Mouse (Mus musculus): ENCODE results near the gene Gpm6b. TPM values are rescaled to one million over a fixed set of nuclear protein-coding genes. Genes with fewer than 3 reads are reported as not detected.
A peak's percentile ranks its signal among the peaks of the same experiment; 100 is the strongest.

Gene Gpm6b
- polyA plus RNA-seq, 1 experiment from 2014 or later: 5.1 TPM

GRCm38 (mm10) chrX:166229750-166230149 lies 9.0 kb upstream of the Gpm6b start:
- no peak for DNase-seq (ENCODE audit: low spot score)
- WGBS: 54% methylated on average over 3 of the region's 3 CpGs
- Histone ChIP-seq H3K36me3 (ENCODE audit: control insufficient read depth, insufficient read depth, low read length) (no peaks in the 10 kb centered on the region), H3K4me2 (no peak overlapping the region), H3K9ac (ENCODE audit: low read depth, low read length) (no peak overlapping the region), H3K9me3 (ENCODE audit: control insufficient read depth, low read length) (no peaks in the 10 kb centered on the region), H3K27ac (ENCODE audit: low read depth, low read length) (no peak overlapping the region), H3K4me3 (ENCODE audit: low read depth, low read length) (no peak overlapping the region), H3K4me1 (replicated peaks; ENCODE audit: control insufficient read depth, insufficient read depth, low read length) (no peaks in the 10 kb centered on the region), H3K27me3 (replicated peaks; ENCODE audit: control insufficient read depth, insufficient read depth, low read length) (peaks cover 10% of the 10 kb centered on the region; the same call in 1 of the 2 replicates)
- no peak for ATAC-seq (replicated peaks; ENCODE audit: low FRiP score)

- H3K4me3 ChIP-seq (ENCODE audit: low read depth, low read length): no peak overlapping the region
- no peaks in the 10 kb centered on the region for H3K9me3 ChIP-seq (ENCODE audit: control insufficient read depth, low read length)
- DNase-seq (ENCODE audit: low spot score) (no peak), ATAC-seq (replicated peaks; ENCODE audit: low FRiP score) (no peak)
- no peak overlapping the region for H3K4me2 ChIP-seq
- no peak overlapping the region for H3K27ac ChIP-seq (ENCODE audit: low read depth, low read length)
- H3K4me1 ChIP-seq (replicated peaks; ENCODE audit: control insufficient read depth, insufficient read depth, low read length): no peaks in the 10 kb centered on the region
- 81% methylated on average over 6 of the region's 6 CpGs for WGBS
- H3K27me3 ChIP-seq (replicated peaks; ENCODE audit: control insufficient read depth, insufficient read depth, low read length): peaks cover 10% of the 10 kb centered on the region; the same call in 1 of the 2 replicates
- no peaks in the 10 kb centered on the region for H3K36me3 ChIP-seq (ENCODE audit: control insufficient read depth, insufficient read depth, low read length)
- H3K9ac ChIP-seq (ENCODE audit: low read depth, low read length): no peak overlapping the region
These were observed 8.0 kb upstream of the Gpm6b start for GRCm38 (mm10) chrX:166230515-166231267.

DNA sequence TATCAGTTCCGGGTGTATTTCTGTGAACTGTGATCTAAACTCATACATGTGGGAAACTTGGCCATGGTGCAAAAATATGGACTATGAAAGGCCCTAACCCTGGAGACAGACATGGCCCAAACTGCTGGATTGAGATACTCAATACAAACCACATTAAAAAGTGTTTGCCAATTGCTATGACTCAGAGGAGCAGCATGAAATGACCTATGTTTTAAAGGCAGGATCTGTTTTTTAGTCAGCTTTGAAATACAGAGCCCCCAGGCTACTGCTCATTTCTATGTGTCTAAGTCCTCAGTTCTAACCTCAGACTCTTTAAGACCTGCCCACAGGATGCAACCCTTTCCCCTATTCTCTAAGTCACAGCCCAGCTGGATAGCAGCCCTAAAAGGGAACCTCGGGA lies 2.6 kb upstream of the Gpm6b start:
- no peak overlapping the region for H3K27ac ChIP-seq (ENCODE audit: low read depth, low read length)
- H3K9me3 ChIP-seq (ENCODE audit: control insufficient read depth, low read length): no peaks in the 10 kb centered on the region
- ATAC-seq (replicated peaks; ENCODE audit: low FRiP score) (no peak), DNase-seq (ENCODE audit: low spot score) (no peak)
- H3K4me1 ChIP-seq (replicated peaks; ENCODE audit: control insufficient read depth, insufficient read depth, low read length): no peaks in the 10 kb centered on the region
- H3K4me2 ChIP-seq: no peak overlapping the region
- H3K9ac ChIP-seq (ENCODE audit: low read depth, low read length): no peak overlapping the region
- no peaks in the 10 kb centered on the region for H3K36me3 ChIP-seq (ENCODE audit: control insufficient read depth, insufficient read depth, low read length)
- H3K27me3 ChIP-seq (replicated peaks; ENCODE audit: control insufficient read depth, insufficient read depth, low read length): peaks cover 38% of the 10 kb centered on the region
- 45% methylated on average over 2 of the region's 2 CpGs for WGBS
- H3K4me3 ChIP-seq (ENCODE audit: low read depth, low read length): no peak overlapping the region

- Histone ChIP-seq H3K36me3 (ENCODE audit: control insufficient read depth, insufficient read depth, low read length) (no peaks in the 10 kb centered on the region), H3K27ac (ENCODE audit: low read depth, low read length) (no peak overlapping the region), H3K9me3 (ENCODE audit: control insufficient read depth, low read length) (no peaks in the 10 kb centered on the region), H3K4me3 (ENCODE audit: low read depth, low read length) (peak overlapping the region; percentile 55), H3K27me3 (replicated peaks; ENCODE audit: control insufficient read depth, insufficient read depth, low read length) (peaks cover 35% of the 10 kb centered on the region), H3K9ac (ENCODE audit: low read depth, low read length) (no peak overlapping the region), H3K4me2 (peak overlapping the region; percentile 88), H3K4me1 (replicated peaks; ENCODE audit: control insufficient read depth, insufficient read depth, low read length) (no peaks in the 10 kb centered on the region)
- 19% methylated on average over 13 of the region's 13 CpGs for WGBS
- DNase-seq (ENCODE audit: low spot score) (no peak), ATAC-seq (replicated peaks; ENCODE audit: low FRiP score) (no peak)
These were observed 809 bp downstream of the Gpm6b start for GRCm38 (mm10) chrX:166239520-166239919.

DNA sequence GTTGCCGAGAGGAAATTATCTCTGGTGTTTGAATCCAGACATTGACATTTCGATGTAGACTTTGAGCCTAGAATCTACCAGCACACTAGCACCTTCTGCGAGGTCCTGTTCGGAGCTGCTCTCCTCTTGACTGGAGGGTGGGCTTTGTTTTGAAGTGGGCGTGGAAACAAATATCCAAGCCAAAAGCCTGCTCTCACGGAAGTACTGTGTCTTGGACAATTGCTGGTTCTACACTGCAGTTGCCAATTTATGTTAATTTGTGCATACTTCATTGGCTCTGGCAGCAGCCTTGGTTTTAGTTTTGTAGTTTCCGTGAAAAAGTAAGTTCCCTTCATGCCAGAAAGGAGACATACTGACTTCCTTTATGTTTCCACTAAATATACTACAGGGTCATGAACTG lies 2.0 kb downstream of the Gpm6b start:
- Histone ChIP-seq H3K4me3 (ENCODE audit: low read depth, low read length) (no peak overlapping the region), H3K27me3 (replicated peaks; ENCODE audit: control insufficient read depth, insufficient read depth, low read length) (peaks cover 35% of the 10 kb centered on the region), H3K27ac (ENCODE audit: low read depth, low read length) (no peak overlapping the region), H3K9ac (ENCODE audit: low read depth, low read length) (no peak overlapping the region), H3K36me3 (ENCODE audit: control insufficient read depth, insufficient read depth, low read length) (no peaks in the 10 kb centered on the region), H3K4me2 (no peak overlapping the region), H3K4me1 (replicated peaks; ENCODE audit: control insufficient read depth, insufficient read depth, low read length) (no peaks in the 10 kb centered on the region), H3K9me3 (ENCODE audit: control insufficient read depth, low read length) (no peaks in the 10 kb centered on the region)
- 81% methylated on average over 7 of the region's 7 CpGs for WGBS
- no peak for DNase-seq (ENCODE audit: low spot score)
- ATAC-seq (replicated peaks; ENCODE audit: low FRiP score): no peak

GRCm38 (mm10) chrX:166243261-166243885 lies 4.7 kb downstream of the Gpm6b start:
- Histone ChIP-seq H3K4me3 (ENCODE audit: low read depth, low read length) (no peak overlapping the region), H3K36me3 (ENCODE audit: control insufficient read depth, insufficient read depth, low read length) (no peaks in the 10 kb centered on the region), H3K9ac (ENCODE audit: low read depth, low read length) (no peak overlapping the region), H3K4me1 (replicated peaks; ENCODE audit: control insufficient read depth, insufficient read depth, low read length) (no peaks in the 10 kb centered on the region), H3K27me3 (replicated peaks; ENCODE audit: control insufficient read depth, insufficient read depth, low read length) (peaks cover 18% of the 10 kb centered on the region), H3K9me3 (ENCODE audit: control insufficient read depth, low read length) (no peaks in the 10 kb centered on the region), H3K4me2 (no peak overlapping the region), H3K27ac (ENCODE audit: low read depth, low read length) (no peak overlapping the region)
- ATAC-seq (replicated peaks; ENCODE audit: low FRiP score) (no peak), DNase-seq (ENCODE audit: low spot score) (no peak)
- 69% methylated on average over 4 of the region's 4 CpGs for WGBS

- H3K4me2 ChIP-seq: no peak overlapping the region
- H3K9me3 ChIP-seq (ENCODE audit: control insufficient read depth, low read length): no peaks in the 10 kb centered on the region
- ATAC-seq (replicated peaks; ENCODE audit: low FRiP score) (no peak), DNase-seq (ENCODE audit: low spot score) (no peak)
- H3K9ac ChIP-seq (ENCODE audit: low read depth, low read length): no peak overlapping the region
- 70% methylated on average over 1 of the region's 1 CpGs for whole genome bisulfite sequencing
- H3K27me3 ChIP-seq (replicated peaks; ENCODE audit: control insufficient read depth, insufficient read depth, low read length): no peaks in the 10 kb centered on the region
- H3K27ac ChIP-seq (ENCODE audit: low read depth, low read length): no peak overlapping the region
- H3K36me3 ChIP-seq (ENCODE audit: control insufficient read depth, insufficient read depth, low read length): no peaks in the 10 kb centered on the region
- H3K4me1 ChIP-seq (replicated peaks; ENCODE audit: control insufficient read depth, insufficient read depth, low read length): no peaks in the 10 kb centered on the region
- H3K4me3 ChIP-seq (ENCODE audit: low read depth, low read length): no peak overlapping the region
These were observed 32.8 kb downstream of the Gpm6b start for GRCm38 (mm10) chrX:166271489-166271888.

DNA sequence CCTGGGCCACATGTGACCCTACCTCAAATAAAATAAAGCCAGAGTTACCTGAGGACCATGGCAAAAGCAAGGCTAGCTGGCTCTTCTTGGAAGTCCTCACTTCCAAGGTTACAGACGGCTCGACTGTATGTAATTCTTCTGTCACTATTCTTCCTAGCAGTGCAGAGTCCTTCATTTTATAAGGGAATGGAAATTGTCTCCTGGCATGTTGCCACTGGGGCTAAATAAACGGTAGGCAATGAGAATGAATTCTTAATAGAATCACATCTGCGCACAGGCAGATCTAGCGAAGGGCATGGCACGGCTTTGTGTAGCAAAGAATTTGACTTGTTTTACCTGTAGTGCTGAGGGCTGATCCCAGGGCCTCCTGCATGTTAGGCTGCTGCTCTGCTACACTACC lies 33.9 kb downstream of the Gpm6b start:
- Histone ChIP-seq H3K9me3 (ENCODE audit: control insufficient read depth, low read length) (no peaks in the 10 kb centered on the region), H3K36me3 (ENCODE audit: control insufficient read depth, insufficient read depth, low read length) (no peaks in the 10 kb centered on the region), H3K4me2 (no peak overlapping the region), H3K4me1 (replicated peaks; ENCODE audit: control insufficient read depth, insufficient read depth, low read length) (no peaks in the 10 kb centered on the region), H3K9ac (ENCODE audit: low read depth, low read length) (no peak overlapping the region), H3K27ac (ENCODE audit: low read depth, low read length) (no peak overlapping the region), H3K4me3 (ENCODE audit: low read depth, low read length) (no peak overlapping the region), H3K27me3 (replicated peaks; ENCODE audit: control insufficient read depth, insufficient read depth, low read length) (no peaks in the 10 kb centered on the region)
- DNase-seq (ENCODE audit: low spot score) (no peak), ATAC-seq (replicated peaks; ENCODE audit: low FRiP score) (no peak)
- WGBS: 93% methylated on average over 6 of the region's 6 CpGs

DNA sequence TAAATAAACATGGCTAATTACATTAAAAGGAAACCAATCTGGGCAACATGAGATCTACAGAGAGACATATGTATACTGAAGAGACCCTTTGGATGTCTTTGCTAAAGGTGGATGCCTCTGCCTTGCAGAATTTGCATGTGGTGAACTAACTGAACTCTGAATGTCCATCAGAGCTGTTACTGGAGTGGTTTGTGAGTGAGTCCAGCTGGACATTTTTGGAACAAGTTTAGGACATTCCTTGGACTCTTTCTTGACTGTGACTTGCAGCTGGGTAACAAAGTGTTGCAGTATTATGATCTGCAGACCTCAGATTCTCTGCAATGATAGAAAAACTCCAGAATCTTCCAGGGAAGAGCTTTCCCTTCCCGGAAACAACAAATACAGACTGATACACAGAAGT lies 41.1 kb downstream of the Gpm6b start:
- no peak for DNase-seq (ENCODE audit: low spot score)
- no peak for ATAC-seq (replicated peaks; ENCODE audit: low FRiP score)
- no peaks in the 10 kb centered on the region for H3K9me3 ChIP-seq (ENCODE audit: control insufficient read depth, low read length)
- H3K36me3 ChIP-seq (ENCODE audit: control insufficient read depth, insufficient read depth, low read length): no peaks in the 10 kb centered on the region
- H3K4me3 ChIP-seq (ENCODE audit: low read depth, low read length): no peak overlapping the region
- no peak overlapping the region for H3K9ac ChIP-seq (ENCODE audit: low read depth, low read length)
- H3K4me2 ChIP-seq: no peak overlapping the region
- no peak overlapping the region for H3K27ac ChIP-seq (ENCODE audit: low read depth, low read length)
- H3K27me3 ChIP-seq (replicated peaks; ENCODE audit: control insufficient read depth, insufficient read depth, low read length): 0 out of 2 replicates have a peak, but pooled peaks cover 6% of the 10 kb centered on the region
- no peaks in the 10 kb centered on the region for H3K4me1 ChIP-seq (replicated peaks; ENCODE audit: control insufficient read depth, insufficient read depth, low read length)
- WGBS: 88% methylated on average over 1 of the region's 1 CpGs

Measured in liver, embryonic 11.5 days (tissue).